Mouse (Mus musculus) MN1 (cell line): ENCODE results near the gene Msx1.

Experiments used
- DNase-seq: peaks from one replicate; pipeline ENCODE4 v3.0.0-alpha.2; 2016; ENCODE audit warnings: low spot score

Msx1 gene

DNA sequence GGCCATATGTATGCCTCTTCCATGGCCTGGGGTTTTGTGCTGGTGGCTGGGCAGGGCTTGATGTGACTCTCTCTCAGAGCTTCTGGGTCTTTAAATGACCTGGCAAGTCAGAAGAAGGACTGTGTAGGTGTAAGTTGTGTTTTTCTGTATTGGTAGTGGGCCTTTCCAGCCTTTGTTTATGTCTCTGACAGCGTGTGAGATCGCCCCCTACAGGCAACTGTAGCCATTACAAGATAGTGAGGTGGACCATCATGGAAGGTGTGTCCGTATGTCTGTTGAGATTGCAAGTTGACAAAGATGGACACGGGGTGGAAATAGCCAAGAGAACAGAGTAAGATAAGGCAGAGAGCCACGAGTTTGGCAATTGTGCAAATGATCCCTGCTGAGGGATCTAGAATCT lies 32.2 kb downstream of the Msx1 start:
- no peak for DNase-seq

DNA sequence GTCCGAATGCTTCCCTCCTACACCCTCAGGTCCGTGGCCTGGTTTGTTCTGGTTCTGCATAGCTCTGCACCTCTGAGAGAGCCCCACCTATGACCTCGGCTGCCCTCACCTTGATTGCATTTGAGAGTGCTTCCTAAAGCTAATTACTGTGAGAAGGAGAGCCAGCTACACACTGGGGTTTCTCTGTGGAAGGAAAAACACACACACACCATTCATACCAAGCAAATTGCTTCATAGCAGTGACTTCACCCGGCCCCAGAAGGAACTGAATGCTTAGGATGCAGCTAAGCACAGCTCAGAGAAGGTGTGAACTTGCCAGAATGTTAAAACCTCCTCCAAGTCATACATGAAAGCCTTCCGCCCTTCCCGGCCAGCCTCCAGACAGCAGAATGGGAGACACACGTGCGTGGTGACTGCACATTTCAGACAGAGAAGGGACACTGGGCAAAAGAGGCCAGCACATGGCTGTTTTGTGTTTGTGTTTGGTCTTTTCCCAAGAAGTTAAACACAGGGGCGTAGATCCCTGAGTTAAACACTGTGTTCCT lies 39.5 kb downstream of the Msx1 start:
- no peak for DNase-seq

DNA sequence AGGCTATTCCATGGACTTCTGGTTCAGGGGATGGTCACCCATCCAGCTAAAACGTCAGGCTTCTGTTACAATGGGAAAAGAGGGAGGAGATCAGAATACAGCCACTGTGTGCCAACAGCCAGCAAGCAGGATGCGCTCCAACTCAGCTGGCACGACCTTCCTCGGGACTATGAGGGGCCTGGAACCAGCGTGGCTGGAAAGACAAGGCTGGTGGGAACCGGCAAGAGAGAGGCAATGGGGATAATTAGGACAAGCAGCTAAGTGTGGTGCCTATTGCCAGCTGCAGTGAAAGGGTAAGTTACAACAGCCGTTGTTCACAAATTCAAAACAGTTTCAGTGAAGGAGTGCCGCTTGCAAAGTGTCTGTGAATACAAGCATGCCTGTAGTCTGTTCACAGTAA lies 41.1 kb downstream of the Msx1 start:
- DNase-seq, result no peak

DNA sequence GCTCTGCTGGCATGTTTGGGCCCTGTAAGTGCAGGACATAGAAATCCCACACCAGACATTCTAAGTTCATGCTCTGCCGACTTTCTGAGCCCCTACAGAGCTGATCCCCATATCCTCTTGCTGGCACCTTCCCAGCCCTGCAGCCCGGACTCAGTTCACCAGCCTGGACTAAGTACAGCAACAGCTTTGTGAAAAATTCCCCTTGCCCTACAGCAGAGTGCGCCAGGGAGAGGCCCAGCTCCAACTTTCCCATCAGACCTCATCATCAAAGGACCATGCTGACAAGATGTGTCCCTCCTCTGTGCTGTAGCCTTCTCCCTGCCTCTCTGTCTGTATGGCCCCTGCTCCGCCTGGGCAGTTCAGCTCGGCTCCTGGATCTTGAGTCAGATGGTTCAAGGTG lies 48.7 kb downstream of the Msx1 start:
- no peak for DNase-seq

DNA sequence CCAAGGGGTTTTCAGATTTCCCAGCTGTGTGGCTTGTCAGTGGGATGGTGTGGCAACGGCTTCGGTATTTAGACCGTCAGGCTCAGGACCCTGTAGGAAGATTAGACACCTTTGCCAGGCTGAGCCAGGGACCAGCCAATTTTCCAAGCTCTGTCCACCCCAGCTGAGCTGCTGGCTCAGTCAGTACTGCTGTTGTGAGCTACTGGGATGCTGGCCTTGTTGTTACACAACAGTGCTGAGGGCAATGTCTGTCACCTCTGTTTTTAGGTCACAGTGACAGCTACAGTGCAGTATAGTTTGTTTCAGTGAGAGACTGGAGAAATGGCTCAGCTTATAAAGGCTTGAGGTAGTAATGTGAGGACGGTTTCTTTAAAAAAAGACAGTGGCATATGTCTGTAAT lies 50.4 kb downstream of the Msx1 start:
- DNase-seq, result no peak

DNA sequence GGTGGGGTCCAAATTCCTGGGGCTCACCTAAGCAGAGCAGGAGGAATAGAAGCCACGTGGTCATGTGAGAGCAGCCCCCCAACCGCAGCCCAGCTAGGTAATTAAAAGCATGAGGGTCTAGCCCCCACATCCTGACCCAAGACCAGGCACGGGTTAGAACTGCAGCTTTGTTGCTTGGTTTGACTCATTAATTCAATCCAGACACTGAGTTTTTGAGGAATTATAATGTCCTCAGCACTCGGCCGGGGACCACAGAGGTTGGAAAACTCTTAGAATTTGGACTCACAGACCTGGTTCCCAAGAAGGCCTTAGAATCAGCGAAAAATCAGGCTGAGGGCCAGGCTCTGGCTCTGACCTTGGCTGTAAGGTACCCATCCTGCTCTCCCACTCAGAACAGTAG lies 53.5 kb downstream of the Msx1 start:
- DNase-seq, result no peak
